In the genomic region with DNA sequence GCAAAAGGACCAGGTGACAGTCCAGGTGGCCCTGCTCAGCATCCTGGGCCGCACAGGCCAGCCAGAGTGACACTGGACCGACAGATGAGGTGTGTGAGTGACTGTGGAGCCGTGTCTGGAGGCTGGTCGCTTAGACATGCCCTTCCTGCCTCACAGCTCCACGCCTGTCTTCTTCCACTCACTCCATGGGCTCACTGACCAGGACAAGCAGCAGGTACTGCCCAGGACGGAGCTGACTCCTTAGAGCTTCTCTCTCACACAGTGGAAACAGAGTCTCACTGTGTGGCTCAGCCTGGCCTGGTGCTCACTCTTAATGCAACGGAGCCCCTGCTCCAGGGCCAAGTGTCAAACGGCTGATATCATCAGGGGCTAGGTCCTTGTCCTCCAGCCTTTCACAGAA, we compare ENCODE assay signal across 24 mouse cellular contexts. TPM values are rescaled to one million over a fixed set of nuclear protein-coding genes. Genes with fewer than 3 reads are reported as not detected.
DNase-seq lines count a peak whose midpoint lies in the region; ATAC-seq and TF ChIP-seq lines count a peak whose summit lies in the region.
"Had no signal": no experiment of that assay in that cellular context is flagged by ENCODE, and none has a peak within 500 bp of the region (broad histone marks: within the 10 kb centered on the region; RNA-seq: fewer than 3 reads in every experiment).

No protein-coding gene starts in this region.

- H3K36me3 ChIP-seq in liver, postnatal 0 days (replicated peaks; ENCODE audit: insufficient read depth, low read length) = peaks cover 13% of the 10 kb centered on the region

- no peak overlapping the region for H3K4me2 ChIP-seq in liver, postnatal 0 days (ENCODE audit: low read depth, low read length)
- H3K4me2 ChIP-seq: embryonic facial prominence, embryonic 13.5 days; embryonic facial prominence, embryonic 15.5 days; forebrain, embryonic 12.5 days had no signal

- peak; percentile 52 to 59 for DNase-seq in cerebellum, adult 18-20 months
- no peak for DNase-seq in cerebellum, postnatal 4 days (ENCODE audit: low spot score in 2 of 2)
- DNase-seq in cerebellum, postnatal 10 days = peak; percentile 40 to 52
- no peak for DNase-seq in cerebellum, adult 11-12 months
- DNase-seq in liver, postnatal 0 days = no peak
- DNase-seq in liver = no peak
- DNase-seq: adrenal gland, adult 8-10 months; adrenal gland, postnatal 14 days; adrenal gland, postnatal 36 days; B cell, adult 2 months; embryo, embryonic 11 days had no signal

- TF ChIP-seq EP300 in liver, postnatal 0 days (IDR thresholded peaks at IDR 0.05; ENCODE audit: low read depth) = no peak

- H3K27me3 ChIP-seq in liver, postnatal 0 days (ENCODE audit: insufficient read depth, low read length) = no peaks in the 10 kb centered on the region
- H3K27me3 ChIP-seq: CH12.LX; embryonic facial prominence, embryonic 13.5 days; embryonic facial prominence, embryonic 15.5 days; forebrain, embryonic 12.5 days; Patski had no signal

- peaks cover 13% of the 10 kb centered on the region for H3K4me1 ChIP-seq in liver, postnatal 0 days (ENCODE audit: insufficient read depth)
- peaks cover 22% of the 10 kb centered on the region for H3K4me1 ChIP-seq in bone marrow, adult 2 months (ENCODE audit: control insufficient read depth, insufficient read depth, low read length)
- H3K4me1 ChIP-seq: embryonic facial prominence, embryonic 13.5 days; embryonic facial prominence, embryonic 15.5 days; forebrain, embryonic 12.5 days had no signal

- TF ChIP-seq CTCF in liver, postnatal 0 days (IDR thresholded peaks at IDR 0.05; ENCODE audit: low read depth) = no peak
- no peak for TF ChIP-seq CTCF in bone marrow, adult 2 months (IDR thresholded peaks at IDR 0.05; ENCODE audit: control insufficient read depth, insufficient read depth, low read length)

- no peak for TF ChIP-seq POLR2A in bone marrow, adult 2 months (IDR thresholded peaks at IDR 0.05; ENCODE audit: borderline replicate concordance, control insufficient read depth, low read depth, low read length)

- no peak overlapping the region for H3K4me3 ChIP-seq in liver, postnatal 0 days (ENCODE audit: low read depth, low read length)
- H3K4me3 ChIP-seq in bone marrow, adult 2 months (replicated peaks; ENCODE audit: control insufficient read depth, low read depth, low read length) = no peak overlapping the region
- H3K4me3 ChIP-seq: embryonic facial prominence, embryonic 13.5 days; embryonic facial prominence, embryonic 15.5 days; erythroblast, embryonic 14.5 days; forebrain, embryonic 10.5 days; forebrain, embryonic 12.5 days had no signal

- no peak overlapping the region for H3K9ac ChIP-seq in liver, postnatal 0 days (replicated peaks)
- H3K9ac ChIP-seq: embryonic facial prominence, embryonic 13.5 days; embryonic facial prominence, embryonic 15.5 days; forebrain, embryonic 12.5 days had no signal

- peak overlapping the region; percentile 37; the same call in 1 of the 2 replicates for H3K27ac ChIP-seq in liver, postnatal 0 days (ENCODE audit: low read depth)
- peak overlapping the region; percentile 89 for H3K27ac ChIP-seq in bone marrow, adult 2 months (ENCODE audit: control insufficient read depth, insufficient read depth, low read depth, low read length, poor library complexity)
- H3K27ac ChIP-seq: embryonic facial prominence, embryonic 13.5 days; embryonic facial prominence, embryonic 15.5 days; forebrain, embryonic 10.5 days; forebrain, embryonic 12.5 days had no signal

- no peaks in the 10 kb centered on the region for H3K9me3 ChIP-seq in liver, postnatal 0 days (ENCODE audit: low read length)
- H3K9me3 ChIP-seq: embryonic facial prominence, embryonic 13.5 days; embryonic facial prominence, embryonic 15.5 days; forebrain, embryonic 10.5 days; forebrain, embryonic 12.5 days; G1E had no signal

- 84% methylated on average over 8 of the region's 8 CpGs for WGBS in liver, postnatal 0 days (ENCODE audit: insufficient replicate concordance)
- WGBS in bone marrow, adult 2 months = 76% methylated on average over 8 of the region's 8 CpGs

- ATAC-seq in liver, postnatal 0 days = no peak
- ATAC-seq: activated CD4-positive, CD25-positive, alpha-beta regulatory T cell, adult 4 months; CD4-positive, CD25-positive, alpha-beta regulatory T cell, adult 4 months; forebrain, embryonic 14.5 days; forebrain, embryonic 16.5 days; Patski had no signal

RNA-seq across cellular contexts. Expression of gene Klhdc4, which starts 33.9 kb away (rescaled TPM):
- polyA plus RNA-seq in liver, postnatal 0 days (2015; fragmentation: Nextera tagmentation; extraction: Ambion mirVana) = 8.2 and 8.7 TPM in 2 replicates
- 49.4 and 56.2 TPM in 2 replicates for polyA plus RNA-seq in bone marrow, adult 2 months (2011; ENCODE audit: insufficient read depth, insufficient read length, low replicate concordance, missing spikeins)

Comparison
In these comparisons a context has a peak if more than half of its experiments do, and no peak if none do; other contexts are left out.
1. DNase-seq: peak in cerebellum, adult 18-20 months (2 of 2) and cerebellum, postnatal 10 days (2 of 2); none in cerebellum, postnatal 4 days (0 of 2), cerebellum, adult 11-12 months (single experiment), liver, postnatal 0 days (single experiment) and liver (single experiment).